Mouse (Mus musculus) liver, adult (tissue): Measurements from ENCODE around the gene Abr.

Source experiments
- GATA4 ChIP-seq: IDR thresholded peaks from 2 replicates; pipeline ENCODE4 v1.6.1; 2014; ENCODE audit warnings: mild to moderate bottlenecking, low read length; ENCODE audit not compliant: insufficient replicate concordance

The Abr gene

DNA sequence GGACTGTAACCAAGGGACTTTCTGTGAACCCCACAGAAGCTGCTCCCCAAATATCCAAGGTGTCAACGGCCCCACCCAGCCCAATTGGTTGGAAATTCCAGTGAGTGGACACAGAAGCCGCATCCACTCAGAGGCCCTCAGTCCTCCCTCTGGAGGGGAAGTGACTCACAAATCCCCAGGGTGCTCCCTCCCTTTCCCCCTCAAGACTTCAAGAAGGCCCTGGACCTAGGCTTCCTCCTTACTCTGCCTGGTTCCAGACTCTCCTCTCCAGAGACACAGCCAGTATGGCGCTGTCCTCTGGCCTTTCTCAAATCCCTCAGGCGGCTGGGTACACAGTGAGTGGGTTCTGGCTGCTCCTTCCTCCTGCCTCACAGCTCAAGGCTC lies 124.4 kb downstream of the Abr start:
- no peak for TF ChIP-seq GATA4

DNA sequence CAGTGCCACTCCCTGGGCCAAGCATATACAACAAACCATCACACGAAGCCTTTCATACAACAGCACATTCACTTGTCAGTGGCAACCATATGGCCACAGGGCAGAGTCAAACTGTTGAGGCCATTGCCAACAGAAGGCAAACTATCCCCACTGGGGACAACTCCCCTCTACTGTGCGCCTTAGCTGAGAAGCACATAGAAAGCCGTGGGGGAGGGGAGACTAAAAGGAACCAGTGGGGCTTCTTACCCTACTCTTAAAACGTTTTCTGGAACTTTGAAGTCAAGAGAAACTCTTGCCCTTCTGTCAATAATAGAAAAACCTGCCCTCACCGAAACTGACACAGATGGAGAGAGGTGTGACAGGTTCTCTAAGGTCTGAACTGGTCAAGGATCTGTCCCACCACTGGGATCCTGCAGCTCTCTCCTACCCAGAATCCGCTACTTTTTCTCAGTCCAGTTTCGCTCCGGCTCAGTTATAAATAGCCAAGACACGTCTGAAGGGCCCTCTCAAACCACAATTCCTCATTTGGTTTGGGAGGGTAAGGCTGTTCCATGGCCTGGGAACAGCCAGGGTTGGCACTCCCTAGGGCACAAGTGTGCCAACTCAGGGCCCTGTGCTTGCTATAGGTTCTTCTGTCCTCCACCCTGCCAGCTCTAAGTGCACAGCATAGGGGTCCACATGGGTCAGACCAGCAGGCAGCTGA lies 124.9 kb downstream of the Abr start:
- no peak for TF ChIP-seq GATA4

DNA sequence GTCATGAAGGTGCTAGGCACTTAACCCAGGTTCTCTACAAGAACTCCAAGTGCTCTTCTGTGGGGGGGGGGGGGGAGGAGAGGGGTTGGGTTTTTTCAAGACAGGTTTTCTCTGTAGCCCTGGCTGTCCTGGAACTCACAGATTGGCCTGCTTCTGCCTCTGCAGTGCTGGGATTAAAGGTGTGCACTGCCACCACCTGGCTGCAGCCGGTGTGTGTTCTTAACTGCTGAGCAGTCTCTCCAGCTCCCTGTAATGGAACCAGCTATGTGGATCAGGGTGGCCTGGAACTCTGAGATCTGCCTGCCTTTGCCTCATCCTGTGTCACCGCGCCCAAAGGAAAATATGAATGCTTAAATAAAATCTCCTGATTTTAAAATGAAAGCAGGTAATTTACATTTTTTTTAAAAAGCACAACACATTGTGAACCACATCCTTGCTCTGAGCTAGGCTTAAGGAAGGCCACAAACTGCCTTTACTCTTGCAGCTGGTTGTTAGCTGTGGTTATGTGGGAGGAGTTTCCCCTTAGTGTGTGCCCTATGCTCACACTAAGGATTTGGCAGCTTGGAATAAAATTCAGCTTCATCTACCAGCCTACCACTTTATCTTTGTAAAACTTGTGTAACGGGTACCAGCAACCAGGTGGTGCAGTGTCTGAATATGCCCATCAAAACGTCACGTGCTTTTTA lies 125.9 kb downstream of the Abr start:
- no peak for TF ChIP-seq GATA4

GRCm38 (mm10) chr11:76495127-76496028 lies 126.7 kb downstream of the Abr start:
- TF ChIP-seq GATA4 = no peak

GRCm38 (mm10) chr11:76494360-76495126 lies 127.6 kb downstream of the Abr start:
- peak; percentile 16; the same call in 1 of the 2 replicates for TF ChIP-seq GATA4

DNA sequence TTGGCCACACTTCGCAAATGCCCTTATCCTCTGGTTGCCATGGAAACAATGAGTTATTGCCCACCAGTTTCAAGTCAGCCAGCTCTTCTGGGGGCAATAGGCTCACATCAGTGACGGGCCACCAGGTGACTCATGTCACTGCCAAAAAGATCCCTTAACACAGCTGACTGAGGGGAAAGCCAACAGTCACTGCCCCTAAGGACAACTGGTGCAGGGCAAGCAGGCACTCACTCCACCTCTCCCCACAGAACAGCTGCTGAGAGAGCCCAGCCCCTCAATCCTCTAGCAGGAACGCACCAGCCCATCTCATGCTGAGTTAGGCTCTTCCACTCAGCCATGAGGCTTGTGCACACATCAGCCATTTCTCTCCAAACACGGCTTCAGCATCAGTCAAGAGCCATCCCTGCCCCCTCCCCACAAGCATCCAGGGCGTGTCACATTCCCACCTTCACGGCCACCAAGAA lies 128.3 kb downstream of the Abr start:
- TF ChIP-seq GATA4 = no peak

- no peak for TF ChIP-seq GATA4
These were observed 128.9 kb downstream of the Abr start for GRCm38 (mm10) chr11:76493167-76493566.

DNA sequence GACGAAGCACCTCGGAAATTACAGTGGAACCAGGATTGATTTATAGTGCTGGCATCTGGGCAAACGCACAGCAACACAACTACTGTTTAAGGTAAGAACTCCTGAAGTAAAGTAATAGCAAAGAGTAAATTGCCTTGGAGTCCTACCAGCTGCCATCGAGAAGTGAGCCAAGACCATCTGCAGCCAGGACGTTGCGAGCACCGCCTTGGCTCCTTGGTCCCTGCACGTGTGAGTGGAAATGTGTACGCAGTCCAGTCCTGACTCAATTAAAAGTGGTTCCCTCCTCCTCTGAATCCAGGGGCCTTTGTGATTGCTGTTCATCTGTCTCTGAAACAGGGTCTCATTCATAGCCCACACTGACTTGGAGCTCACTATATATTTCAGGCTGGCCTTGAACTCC lies 130.3 kb downstream of the Abr start:
- TF ChIP-seq GATA4 = no peak

DNA sequence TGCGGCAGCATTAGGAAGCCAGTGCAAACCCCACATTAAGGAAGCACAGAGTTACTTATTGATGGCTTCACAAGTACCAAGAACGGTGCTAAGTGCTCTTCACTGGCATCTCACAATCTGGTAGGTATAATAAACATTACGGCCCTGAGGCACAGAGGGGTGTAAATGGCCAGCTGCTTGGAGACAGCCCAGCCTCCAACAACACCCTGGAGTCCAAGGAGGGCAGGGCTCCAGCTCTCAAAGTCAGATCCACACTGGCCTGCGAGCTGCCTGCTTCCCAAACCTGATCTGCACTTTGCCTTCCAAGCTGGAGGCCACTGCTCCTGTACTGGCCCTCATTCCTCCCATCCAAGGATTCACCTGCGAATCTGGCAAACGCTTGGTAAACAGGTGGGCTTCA lies 132.7 kb downstream of the Abr start:
- no peak for TF ChIP-seq GATA4

DNA sequence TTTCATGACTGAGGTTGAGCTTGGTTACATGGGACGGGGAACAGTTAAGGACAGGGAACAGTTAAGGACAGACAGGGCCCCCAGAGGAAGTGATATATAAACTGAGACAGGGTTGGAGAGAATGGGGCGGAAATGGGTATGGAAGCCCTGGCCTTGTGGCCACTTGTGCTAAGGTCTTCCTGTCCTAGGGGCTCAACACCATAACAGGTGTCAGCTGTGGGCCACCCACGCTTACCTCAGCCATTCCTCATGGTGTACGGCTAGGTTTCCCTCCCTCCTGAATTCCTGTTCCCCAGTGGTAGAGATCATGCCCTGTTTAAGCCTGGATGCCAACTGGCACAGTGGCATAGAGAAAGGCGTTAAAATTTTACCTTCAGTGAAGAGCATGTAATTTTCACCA lies 135.1 kb downstream of the Abr start:
- TF ChIP-seq GATA4 = no peak

GRCm38 (mm10) chr11:76484033-76484432 lies 138.1 kb downstream of the Abr start:
- TF ChIP-seq GATA4 = no peak

DNA sequence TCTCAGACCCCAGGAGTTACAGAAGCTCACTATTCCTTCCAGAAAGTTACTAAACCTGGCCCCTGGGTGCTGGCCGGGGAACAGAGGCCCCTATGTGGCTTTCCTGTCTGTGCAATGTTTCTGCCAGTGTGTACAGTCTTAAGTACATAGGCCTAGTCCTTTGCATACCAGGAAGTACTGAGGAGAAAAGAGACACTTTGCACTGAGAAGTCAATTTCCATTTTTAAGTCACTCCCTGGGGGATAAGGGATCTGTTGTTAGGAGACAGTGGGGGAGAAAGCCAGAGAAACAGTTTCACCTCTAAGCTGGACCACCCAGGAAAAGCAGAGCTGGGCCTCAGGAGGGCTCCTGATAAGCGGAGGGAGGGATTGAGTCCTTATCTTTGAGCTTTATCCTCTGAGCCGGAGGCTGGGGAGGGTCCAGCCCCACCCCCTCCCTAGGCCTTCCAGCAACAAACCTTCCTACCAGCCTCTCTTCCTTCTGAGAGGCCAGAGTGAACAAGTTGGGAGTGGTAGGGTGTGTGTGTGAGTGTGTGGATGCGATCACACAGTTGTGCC lies 138.9 kb downstream of the Abr start:
- no peak for TF ChIP-seq GATA4

DNA sequence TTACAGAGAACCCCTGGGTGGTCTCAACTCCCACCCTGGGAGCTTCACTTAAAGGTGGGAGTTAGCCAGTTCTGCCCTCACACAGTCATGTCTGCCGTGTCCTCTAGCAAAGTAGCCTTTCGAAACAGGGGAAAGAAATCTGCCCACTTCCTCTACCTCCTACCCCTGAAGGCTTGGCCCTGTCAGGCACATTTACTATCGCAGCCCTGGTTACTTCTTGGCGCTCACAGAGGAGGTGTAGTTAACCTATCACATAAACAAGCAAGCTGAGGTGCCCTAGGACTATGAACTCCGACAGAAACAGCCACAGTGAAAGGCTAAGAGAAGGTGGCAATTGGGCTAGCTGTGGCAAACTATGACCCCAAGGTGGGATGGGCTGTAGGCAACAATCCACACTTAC lies 139.4 kb downstream of the Abr start:
- TF ChIP-seq GATA4 = no peak

- no peak for TF ChIP-seq GATA4
These were observed 139.9 kb downstream of the Abr start for GRCm38 (mm10) chr11:76482183-76482582.

DNA sequence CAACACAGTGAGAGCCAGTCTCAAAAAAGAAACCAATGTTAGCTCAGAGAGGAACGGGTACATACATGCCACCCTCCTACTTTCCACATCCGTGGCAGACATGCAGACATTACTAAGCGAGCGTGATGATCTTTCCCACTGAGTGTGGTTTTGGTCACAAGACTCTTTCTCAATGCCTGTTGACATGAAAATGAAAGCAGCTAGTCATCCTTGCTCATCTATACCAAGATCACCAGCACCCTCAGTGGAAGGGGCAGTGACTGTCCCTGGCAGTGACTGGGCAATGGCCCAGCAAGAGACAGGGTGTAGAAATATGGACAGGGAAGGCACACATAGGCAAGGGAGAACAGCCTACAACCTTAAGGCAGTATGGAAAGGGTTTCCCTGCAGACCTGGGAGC lies 142.4 kb downstream of the Abr start:
- TF ChIP-seq GATA4 = no peak
